Mouse (Mus musculus): ENCODE measurements at regions not wholly inside any gene's neighbourhood (a gene's known extent, or its start where the extent isn't known, plus 50 kb on each side); places are given as distances from the start of the nearest gene placed in this dataset.

- no peak for TF ChIP-seq CTCF (IDR thresholded peaks at IDR 0.05; ENCODE audit: low read depth)
- TF ChIP-seq EP300 (optimal IDR thresholded peaks at IDR 0.05) = no peak
Observed at GRCm38 (mm10) chr3:137077718-137078599, 262.9 kb upstream of the Emcn start.

All from stomach, postnatal 0 days (tissue).